Mouse (Mus musculus) embryo, embryonic 9.5 days (tissue): ENCODE data around the gene Src.
A peak's percentile ranks its signal among the peaks of the same experiment; 100 is the strongest.
"Not testable (repeated sequence)": the region's sequence is repeated elsewhere in the genome, so short reads cannot be mapped to it uniquely, and the experiment has no call there.

ENCODE experiments used
- DNase-seq: peaks from one replicate; pipeline ENCODE4 v3.0.0-alpha.2; 2017; ENCODE audit errors: extremely low spot score

The Src gene

DNA sequence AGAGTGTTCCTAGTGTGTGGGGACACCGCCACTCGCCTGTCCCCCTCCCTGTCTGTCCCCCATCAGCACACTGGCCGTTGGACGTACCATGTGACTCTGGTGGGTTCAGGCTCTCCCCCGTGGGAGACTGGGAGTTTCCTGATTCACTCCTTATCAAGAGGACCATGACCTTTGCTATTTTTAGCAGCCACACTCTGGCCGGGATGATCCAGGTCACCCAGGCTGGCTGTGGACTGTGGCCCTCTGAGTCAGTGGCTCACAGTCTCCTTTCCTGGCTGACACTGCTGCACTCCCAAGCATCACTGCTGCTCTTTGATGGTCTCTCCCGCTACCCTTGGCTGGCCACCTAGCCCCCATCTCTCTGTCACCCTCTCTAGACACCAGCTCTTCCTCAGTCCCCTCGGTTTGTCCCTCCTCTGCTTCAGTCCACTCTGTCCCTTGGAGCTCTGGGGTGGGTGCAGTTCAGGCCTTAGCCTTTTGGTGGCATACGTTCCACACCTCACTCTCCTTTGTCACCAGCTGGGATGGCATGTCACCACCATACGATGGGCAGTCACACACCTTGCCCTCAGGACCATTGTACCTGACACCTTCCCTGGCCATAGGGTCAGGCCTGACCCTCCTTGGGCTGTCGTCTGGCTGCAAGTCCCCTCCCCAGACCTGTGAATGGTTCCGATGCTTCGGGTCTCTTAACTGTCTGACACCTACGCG, 61.8 kb downstream of the Src start:
- no peak for DNase-seq

DNA sequence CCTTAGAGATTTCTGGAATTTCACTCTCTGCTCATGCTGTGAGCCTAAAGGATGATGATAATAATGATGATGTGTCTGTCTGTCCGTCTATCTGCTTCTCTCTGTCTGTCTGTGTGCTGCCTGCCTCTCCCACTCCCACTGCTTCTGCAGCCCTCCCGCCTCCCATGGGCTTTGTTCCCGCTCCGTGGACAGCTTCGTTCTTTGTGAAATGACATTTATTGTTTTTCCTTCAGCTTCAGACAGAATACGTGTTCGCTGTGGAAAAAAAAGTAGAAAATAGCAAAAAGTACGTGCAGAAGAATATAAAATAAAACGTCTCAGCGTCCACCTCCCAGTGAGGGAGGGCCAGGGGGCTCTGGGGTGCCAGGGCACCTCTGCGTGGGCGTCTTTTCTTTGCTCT, 64.5 kb downstream of the Src start:
- no peak for DNase-seq

DNA sequence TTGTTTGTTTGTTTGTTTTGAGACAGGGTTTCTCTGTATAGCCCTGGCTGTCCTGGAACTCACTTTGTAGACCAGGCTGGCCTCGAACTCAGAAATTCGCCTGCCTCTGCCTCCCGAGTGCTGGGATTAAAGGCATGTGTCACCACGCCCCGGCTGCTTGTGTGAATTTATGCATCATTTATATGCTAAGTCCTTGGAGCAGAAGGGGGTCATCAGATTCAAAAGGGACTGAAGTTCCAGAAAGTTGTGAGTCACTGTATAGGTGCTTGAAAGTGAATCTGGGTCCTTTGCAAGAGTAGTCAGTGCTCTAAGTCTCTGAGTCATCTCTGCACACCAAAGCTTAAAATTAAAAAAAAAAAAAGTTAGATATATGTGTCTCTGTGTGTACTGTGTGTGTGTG, 68.3 kb downstream of the Src start:
- not testable (repeated sequence) for DNase-seq

DNA sequence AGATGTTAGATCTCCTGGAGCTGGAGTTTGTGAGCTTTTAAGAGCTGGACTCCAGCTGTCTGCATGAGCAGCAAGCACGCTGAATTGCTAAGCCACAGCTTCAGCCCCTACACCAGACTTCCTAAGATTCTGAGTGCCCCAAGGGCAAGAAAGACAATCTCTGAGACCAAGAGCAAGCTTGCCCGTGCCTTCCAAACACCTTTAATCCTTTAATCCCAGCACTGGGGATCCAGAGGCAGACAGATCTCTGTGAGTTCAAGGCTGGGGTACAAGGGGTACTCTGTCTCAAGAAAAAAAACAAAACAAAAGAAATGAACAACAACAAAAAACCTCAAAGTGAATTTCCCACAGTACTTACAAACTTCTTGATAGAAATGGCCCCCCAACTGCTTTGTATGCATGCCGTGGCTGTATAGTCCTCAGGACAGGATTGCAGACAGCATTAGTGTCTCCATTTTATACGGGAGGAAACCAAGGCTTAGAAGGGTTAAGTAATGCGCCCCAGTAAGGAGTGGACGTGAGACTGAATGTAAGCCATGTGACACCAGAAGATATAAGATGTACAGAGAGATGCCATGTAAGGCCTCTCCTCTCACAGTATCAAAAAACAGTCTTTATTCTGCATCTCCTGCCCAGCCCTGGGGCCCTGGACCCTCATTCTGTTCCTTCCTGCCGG, 68.9 kb downstream of the Src start:
- DNase-seq, result no peak

DNA sequence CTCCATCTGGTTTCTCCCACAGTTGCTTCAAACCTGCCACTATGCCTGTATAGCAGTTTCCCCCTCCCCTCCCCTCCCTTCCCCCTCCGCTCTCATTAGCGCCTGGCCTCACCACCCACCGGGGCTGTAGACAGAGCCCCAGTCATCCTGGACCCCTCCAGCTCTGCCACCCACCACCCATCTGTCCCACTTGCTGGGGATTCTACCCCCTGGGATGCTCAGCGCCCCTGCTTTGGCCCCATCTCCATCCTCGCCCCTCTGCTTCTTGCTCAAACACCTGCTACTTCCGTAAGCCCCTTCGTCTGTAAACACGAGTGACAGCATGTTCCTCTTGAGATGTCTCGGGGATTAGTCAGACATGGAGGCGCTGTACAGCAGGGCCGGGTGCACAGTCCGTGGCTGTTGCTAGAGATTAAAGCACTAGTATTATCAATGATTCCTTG, 69.5 kb downstream of the Src start:
- no peak for DNase-seq

DNA sequence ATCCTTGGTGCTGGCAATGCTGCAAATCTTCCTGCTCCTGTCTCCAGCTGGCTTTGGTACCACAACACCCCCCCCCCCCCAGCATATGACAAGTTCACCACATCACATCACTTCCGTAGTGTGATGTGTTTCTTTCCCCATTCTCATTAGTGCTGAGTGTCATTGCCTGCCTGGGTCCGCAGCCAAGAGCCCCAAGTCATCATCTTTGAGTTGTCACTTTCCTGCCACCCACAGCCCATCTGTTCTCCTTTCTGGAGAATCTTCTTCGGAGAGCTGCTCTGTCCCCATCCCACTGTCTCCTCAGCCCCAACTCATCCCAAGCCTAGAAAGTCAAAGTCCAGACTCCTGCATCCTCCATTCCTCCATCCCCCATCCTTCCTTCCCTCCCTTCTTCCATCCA, 75.0 kb downstream of the Src start:
- no peak for DNase-seq

DNA sequence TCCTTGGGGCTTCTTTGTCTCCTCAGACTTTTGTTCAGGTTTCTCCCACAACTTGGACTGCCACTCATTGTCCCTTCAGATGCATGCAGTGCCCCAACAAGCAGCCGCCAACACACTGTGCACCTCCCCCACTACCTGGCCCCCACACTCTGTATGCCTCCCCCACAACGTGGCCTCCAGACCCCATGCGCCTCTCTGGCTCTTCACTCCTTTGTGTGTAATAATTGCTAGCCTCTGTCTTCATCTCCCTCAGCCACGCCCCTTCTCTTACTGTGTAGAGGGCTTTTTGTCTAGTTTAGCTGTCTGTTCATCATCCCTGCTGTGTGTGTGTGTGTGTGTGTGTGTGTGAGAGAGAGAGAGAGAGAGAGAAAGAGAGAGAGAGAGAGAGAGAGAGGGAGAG, 80.3 kb downstream of the Src start:
- DNase-seq, result no peak

DNA sequence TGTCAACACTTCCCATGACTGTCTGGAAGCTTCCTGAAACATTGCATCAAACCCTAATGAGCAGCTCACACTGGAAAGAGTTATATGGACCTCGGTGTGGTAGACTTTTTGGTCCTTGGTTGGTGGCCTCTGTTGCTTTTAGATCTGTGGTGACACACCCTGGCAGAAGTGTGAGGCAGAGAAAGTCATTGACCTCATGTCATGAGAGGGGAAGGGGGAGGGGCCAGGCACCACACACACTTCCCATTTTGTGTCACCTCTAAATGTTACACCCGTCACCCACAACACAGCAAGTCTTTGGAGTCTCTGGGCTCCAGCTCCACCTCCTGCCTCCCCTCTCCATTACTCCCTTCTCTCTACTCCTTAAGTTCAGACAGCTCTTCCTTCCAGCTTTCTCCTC, 82.1 kb downstream of the Src start:
- DNase-seq, result no peak

DNA sequence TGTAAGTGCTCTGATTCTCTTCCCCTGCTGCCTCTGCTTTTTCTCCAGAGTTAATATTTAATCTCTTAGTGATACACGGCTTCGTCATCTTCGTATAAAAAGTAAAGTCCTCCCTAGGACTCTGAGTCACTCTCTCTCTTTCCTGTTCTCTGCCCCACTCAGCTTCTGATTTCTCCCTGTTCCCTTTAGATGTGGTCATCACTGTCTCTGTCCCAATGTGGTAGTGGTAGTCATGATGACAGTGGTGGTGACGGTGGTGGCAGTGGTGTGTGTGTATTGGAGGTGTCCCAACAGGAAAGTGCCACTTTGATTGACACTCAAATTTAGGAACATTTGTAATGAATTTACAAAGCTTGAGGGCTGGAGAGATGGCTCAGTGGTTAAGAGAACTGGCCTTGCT, 83.1 kb downstream of the Src start:
- no peak for DNase-seq

DNA sequence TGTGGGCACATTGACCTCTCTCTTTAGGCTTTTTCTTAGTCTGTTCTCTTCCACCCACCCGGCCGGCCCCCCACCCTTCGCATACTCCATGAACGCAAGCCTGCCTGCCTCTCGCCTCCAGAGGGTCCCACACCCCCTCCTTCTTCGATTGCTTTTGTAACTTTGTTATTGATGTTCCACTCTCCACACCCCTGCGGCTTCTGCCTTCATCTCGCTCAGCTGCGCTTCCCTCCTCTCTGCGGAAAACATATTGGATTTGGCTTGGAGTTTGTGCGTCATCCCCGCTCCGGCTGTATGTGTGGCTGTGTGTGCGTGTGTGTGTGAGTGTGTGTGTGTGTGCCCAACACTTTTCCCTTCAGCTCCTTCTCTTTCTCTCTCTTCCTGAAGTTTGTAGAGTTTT, 88.5 kb downstream of the Src start:
- no peak for DNase-seq

DNA sequence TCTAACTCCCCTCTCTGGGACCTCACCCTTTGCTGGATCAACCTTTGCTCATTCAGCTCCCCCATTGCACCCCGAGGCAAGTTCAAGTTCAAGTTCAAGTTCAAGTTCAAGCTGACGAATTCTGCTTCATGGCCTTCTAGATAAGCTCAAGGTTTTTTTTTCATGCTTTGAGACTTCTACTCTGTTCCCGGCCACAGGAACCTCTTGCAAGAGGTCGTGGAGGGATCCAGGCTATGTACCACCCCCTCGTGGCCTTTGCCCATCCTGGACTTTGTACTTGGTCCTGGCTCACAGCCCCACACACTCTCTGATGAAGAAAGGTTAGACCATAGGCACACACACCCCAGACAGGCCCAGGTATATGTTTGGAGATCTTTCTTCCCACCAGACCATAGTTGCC, 90.9 kb downstream of the Src start:
- no peak for DNase-seq

DNA sequence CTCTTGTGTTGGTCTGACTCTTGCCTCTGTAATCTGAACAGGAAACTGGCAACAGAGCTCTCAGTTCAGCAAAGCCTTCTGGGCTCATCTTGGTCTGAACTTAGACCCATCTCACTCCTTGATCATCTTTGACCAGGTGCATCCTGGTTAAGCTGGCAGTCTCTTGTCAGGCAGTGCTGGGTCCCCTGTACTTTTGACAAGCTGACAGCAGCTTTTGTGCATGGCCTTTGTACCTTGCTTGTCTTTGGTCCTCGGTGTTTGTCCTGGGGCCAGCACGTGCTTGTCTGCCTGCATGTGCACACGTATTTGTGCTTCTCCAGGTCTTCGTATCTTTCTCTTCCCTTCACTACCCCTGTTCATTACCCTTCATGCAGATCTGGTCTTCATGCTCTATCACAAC, 91.8 kb downstream of the Src start:
- DNase-seq, result no peak

DNA sequence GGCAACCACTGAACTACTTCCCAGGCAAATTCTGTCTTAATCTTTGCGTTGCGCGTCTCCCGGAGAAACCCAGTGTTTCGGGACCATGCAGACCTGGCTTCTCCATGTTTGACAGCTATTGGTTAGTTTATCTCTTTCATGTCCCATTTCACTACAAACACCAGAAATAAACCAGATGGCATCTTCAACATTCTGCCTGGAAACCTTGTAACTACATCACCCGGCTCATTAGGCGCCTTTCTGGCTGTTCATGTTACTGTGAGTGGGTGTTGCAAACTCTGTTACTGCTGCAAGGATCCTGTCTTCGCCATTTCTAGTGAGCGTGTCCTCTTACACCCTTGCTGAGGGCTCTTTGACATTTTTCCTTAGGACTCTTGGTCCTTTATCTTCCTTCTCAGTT, 94.6 kb downstream of the Src start:
- no peak for DNase-seq

DNA sequence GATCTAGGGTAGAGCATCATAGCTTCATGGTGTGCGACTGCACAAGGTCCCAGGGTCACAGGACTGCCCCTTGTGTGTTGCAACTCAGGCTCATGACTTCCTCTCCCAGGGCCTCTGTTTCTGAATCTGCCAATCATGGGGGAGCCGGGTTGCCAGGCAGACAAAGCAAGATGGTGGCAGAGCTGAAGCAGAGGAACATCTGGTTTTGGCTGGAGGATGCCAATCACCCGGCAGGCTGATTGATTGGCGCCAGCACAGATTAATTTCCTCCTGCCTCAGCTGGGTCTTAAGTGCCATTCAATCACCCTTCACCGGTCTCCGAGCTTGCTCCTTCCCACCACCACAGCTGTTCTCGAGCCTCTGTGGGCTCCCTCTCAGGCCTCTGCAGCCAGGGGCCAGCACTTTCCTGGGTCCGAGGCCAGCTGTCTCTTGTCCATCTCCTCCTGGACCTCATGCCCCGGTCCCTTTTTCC, 95.5 kb downstream of the Src start:
- DNase-seq, result peak; percentile 43

DNA sequence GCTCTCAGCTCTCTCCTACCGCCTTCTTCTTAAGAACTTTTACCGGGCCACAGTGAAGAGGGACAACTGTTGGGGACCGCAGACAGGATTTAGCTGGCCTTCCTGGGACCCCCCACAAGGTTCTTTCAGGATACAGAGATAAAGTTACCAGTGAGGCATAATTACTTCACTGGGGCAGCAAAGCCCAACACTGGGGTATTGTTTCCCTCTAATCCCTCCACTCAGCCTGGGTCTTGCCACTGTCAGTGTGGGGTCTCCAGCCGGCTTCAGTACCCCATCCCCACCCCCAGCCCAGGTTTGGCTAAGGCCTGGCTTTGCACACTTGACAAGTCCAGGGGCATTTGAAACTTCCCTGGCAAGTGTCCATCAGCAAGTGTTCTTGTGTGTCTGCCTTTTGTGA, 96.1 kb downstream of the Src start:
- DNase-seq, result peak; percentile 41

DNA sequence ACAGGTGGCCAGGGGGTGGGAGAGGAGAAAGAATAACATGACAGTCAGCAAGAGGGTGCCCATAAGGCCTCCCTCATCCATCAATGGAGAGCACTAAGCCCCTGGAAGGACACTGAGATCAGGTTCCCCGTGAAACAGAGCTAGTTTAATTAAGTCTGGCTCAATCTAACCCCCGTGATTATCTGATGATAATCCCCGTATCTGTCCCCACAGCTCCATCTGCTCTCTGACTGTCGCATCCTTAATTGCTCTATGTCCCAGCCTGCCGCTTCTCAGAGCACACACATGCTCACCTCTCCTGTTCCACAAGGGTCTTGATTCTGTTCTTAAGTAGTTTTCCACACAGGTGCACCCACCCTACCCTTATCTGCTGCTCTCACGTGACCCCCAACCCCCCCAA, 99.3 kb downstream of the Src start:
- DNase-seq, result no peak

DNA sequence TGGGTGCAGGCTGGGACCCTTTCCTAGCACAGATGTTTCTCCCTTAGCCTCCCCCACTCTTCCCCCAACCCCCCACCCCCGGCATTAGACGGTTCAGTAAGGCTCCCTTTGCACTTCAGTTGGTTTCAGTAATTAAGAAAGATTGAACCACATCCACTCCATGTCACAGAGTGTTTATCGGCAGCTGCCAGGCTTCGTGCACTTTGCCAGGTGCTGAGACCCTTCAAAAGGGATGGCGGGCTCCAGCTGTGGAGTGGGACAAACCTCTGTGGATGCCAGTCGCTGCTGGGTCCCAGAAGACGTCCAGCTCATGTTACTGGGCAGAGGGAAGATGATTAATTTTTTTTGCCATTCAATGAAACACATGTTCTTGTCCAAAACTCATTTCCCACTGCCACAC, 100.2 kb downstream of the Src start:
- DNase-seq, result no peak

DNA sequence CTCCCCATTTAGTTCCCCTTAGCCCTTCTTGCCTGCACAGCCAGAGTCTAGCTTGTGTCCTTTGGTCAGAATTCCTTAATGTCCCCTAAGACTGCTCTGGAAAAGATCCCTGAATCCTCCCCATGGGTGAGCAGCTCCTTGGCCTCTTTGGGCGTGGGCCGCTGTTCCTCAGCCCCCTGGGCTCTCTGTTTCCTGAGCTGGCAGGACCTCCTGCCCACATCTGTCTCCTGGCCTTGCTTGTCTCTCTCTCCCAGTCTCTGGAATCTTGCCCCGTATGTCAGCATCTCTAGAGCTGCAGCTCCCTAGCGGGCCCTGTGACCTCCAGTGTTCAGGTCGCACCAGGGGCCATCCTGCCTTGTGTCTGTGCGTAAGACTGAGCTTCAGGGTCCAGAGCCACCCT, 101.2 kb downstream of the Src start:
- DNase-seq, result no peak

DNA sequence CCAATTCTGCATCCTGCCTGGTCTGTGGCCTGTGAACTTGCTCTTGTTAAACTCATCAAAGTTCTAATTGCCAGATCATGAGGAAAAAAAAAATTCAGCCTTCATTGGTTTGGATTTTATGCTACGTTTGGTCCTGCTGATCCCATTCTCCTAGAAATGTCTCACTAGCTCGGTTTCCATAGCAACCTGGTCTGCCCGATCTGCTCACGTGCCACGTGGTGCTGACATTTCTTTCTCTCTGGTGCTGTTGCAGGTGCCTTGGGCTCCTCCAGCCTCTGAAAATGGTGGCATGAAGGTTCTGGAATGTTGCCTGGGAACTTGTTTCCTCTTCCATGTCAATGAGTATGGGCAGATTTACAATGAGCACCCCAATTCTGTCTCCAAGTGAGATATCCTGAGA, 102.3 kb downstream of the Src start:
- DNase-seq, result no peak
